Mouse (Mus musculus) liver, adult (tissue): ENCODE data around the gene Troap.

Source experiments
- GATA4 ChIP-seq: IDR thresholded peaks from 2 replicates; pipeline ENCODE4 v1.6.1; 2014; ENCODE audit warnings: mild to moderate bottlenecking, low read length; ENCODE audit not compliant: insufficient replicate concordance

Troap gene

DNA sequence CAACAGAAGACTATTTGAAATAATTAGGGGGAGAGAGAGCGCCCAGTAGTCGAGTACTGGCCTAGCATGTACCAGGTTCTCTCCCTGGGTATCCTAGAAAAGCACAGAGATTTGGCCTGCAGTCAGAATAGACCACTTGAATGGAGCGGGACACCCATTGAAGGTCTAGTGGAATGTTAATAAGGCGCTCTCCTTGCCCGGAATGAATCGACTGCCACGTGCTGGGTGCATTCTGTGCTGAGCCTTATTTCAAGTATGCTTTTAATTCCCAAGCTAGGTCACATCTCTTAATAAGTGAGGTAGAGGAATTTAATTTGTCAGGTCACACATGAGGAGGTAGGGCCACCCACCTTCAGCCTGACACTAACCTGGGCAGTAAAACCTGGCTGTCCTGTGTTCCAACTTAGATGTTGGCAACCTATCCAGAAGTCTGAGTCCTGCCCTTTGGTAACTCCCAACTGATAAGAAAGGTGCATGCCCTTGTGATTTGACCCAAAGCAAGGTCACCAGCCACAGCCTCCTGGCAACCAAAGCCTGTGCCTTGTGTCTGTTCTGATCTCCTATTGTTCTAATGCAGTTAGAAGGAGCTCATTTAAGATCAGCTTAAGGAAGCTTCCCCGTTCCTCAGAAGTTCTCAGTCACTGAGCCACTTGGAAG is 38.0 kb upstream of the Troap start:
- peak; percentile 99 for TF ChIP-seq GATA4

DNA sequence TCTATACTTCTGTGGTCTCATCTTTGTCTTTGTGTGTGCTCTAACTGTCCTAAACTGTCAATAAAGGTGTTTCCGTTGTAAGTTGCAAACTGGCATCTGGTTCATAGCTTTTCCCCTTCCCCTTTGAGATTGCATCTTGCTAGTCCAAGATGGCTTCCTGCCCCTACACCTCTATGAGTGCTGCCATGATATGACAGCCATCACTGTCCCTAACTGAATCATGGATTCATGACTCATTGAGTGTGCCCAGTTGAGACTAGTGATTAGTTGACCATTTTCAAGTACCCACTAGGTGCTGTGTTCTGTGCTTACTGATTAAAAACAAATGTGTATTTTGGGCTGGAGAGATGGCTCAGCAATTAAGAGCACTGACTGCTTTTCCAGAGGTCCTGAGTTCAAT is 36.4 kb upstream of the Troap start:
- TF ChIP-seq GATA4, result no peak

DNA sequence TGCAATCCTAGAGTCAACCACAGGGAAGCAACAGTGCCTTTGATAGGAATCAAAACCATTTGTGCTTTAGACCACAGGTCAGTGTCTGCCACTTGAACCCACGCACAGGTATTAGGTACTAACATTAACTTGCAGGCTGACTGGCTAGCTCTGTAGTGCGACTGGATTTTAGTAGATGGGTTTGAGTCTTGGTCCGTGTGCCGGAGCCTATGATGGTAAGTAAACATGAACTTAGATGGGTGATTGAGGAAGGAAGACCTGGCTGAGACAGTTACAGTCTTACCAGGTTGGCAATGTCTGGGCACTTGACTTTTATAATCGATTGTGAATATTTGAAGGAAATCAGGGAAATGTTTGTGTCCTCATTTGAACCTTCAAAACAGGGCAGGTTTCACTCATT is 35.6 kb upstream of the Troap start:
- TF ChIP-seq GATA4, result no peak

DNA sequence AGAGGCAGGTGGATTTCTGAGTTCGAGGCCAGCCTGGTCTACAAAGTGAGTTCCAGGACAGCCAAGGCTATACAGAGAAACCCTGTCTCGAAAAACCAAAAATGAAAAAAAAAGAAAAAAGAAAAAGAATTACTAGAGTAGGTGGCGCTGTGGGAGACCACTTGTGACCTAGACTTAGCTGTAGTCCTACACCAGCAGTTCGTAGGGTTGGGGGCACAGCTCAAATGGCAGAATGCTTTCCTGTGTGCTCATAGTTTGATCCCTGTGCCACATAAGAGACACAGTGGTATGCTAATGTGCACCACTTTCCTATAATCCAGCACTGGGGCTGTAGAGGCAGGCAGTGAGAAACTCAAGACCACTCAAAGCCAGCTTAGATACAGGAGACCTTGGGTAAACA is 35.1 kb upstream of the Troap start:
- no peak for TF ChIP-seq GATA4

DNA sequence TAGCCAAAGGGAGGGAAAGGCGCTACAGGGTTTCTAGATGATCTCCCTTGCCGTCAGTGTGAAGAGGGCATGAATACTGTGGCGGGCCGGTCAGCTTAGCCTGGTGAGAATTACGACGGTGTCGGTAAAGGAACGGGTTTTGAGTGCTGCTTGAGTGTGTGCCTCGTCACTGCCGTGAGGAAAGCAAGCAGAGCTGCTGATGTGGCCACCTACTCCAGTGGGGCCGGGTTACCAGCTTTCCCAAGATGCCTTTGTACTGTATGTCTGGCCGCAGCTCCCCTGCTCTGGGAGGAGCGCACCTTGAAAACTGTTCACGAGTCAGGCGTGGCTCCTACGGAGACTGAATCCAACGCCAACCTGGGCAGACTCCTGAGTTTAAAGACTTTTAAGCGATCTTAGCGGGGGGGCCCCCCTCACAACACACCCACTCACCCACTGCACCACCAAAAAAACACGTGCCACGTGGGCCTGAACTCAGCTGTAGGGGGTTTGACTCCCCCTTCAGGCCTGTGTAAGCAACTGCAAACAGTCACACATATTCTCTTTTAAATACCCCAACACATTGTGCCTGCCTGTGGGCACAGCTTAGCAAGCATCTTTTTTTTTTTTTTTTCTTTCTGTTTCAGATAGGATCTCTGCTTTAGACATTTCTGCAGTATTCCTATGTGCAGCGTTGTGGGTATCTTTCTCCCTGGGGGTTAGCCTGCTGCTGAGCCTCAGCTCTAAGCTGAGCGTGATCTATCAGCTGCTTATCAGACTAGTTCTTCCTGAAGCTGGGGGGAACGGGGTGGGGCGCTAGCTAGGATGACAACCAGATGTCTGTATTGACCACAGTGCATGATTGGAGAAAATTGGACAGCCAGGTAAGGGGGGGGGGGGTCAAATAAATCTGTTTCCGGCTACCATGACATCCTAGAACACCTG is 34.1 kb upstream of the Troap start:
- no peak for TF ChIP-seq GATA4

DNA sequence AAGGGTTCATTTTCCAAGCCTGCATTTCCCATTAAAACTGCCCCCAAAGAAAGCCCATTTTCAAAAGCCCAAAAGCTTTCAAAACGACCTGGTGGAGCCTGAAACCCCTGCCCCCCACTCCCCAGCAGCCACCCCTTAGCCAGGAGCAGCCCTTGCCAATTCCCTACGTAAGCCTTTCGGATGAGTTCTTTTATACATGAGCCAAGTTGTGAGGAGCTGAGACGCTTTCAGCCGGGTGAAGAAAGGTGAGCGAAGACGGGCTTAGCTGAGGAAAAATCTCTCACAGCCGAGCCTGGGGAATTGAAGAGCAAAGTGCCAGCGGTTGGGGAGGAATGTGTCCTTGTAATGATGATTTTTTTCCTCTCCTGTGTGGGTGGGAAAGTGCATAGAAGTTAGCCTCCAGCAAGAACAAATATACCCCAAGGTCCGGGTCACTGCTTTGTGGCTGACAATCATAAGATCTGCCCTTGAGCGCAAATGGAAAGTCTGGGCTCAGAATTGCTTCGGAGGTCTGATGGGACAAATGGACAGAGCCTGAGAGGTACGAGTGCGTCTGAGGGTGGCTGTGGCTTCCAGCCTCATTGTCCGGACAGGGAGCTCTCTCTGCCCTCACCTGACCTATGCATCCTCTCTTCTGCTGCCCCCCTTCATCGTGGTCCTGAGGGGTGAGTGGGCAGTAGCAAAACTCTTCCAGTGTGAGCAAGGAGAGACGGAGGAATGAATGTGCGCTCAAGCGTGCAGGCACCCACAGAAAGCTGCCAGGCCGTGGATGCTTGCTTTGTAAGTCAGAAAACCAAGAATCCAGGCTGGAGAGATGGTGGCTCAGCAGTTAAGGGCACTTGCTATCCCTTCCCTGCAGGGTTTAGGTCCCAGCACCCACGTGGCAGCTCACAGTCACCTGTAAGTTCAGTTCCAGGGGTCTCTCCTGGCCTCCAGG is 33.2 kb upstream of the Troap start:
- no peak for TF ChIP-seq GATA4

DNA sequence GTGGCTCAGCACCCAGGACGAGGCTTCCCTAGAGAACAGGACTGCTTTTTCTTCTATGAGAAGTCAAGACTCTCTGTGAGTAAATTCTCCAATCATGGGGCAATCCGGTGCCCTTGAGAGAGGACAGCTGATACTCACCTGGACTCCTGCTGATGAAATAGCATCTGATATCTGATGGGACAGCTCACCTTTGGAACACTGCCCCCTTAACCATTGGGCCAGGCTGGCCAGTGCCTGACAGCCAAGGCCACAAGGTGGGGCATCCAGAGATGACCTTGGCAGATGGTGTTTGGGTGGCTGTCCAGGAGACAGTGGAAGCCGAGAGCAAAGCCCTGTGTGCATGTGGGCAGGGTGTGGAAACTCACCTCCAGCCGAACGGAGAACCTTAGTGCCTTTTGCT is 32.0 kb upstream of the Troap start:
- peak; percentile 98; the same call in 1 of the 2 replicates for TF ChIP-seq GATA4

DNA sequence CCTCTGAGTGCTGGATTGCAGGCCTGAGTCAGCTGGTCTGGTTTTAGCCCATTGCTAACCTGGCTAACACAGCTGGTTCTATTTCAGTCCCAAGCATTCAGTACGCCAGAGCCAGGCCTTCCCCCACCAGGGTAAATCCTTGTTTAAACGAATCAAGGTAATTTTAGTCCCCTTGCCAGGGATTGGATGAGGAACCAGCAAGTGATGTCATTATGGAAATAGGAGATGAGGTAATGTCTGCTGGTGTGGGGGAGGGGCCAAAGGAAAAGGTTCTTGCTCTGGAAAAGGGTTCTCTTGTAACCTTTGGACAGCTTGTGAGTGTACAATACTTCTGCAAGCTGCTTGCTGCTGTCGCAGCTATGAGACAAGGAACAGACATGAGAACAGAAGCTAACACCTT is 29.5 kb upstream of the Troap start:
- TF ChIP-seq GATA4, result no peak

DNA sequence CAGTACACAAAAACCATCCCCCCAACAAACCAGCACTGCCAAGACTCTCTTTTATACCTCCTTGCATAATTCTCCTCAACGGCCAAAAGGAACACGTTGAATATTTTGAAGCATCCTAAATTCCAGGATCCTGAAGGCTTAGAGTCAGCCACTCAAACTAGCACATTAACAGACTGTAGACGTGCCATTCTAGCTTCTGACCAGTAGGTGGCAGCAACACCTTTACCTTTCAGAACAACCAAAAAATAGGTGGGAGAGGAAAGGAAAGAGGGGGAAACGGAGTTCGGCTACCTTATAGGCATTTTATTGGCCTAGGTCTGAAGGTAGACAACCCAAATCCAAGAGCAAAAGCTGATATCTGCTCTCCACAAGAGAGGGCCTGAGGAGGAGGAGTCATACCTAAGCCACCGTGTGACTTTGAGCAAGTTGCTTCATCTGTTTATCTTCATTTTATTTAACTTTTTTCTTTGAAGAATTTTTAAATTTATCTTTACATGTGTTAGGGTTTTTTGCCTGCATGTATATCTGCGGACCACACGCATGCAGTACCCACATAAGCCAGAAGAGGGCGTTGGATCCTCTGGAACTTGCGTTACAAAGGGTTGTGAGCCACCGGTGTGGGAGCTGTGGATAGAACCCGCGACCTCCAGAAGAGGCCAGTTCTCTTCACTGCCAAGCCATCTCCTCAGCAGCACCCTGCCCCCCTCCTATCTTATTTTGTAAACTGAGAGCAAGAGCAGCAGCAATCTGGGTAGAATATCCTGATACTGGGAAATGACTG is 24.7 kb upstream of the Troap start:
- TF ChIP-seq GATA4, result no peak

DNA sequence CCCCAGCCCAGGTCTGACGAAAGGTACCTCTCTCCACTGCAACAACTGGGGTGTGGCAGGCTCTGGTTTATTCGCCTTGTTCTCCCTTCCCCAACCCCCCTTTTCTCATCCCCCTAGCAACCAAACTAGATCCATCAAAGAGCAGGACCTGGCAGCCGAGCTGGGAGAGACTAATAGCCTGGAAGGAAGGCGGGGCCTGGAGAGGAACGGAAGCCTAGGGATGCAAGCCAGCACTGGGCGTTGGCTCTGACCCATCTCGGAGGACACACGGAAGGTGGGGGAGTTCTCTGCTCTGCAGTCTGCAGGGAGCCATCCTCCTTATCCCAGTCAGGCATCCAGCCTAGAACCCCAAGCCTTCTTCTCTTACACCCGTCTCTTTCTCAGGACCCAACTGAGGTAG is 21.0 kb upstream of the Troap start:
- no peak for TF ChIP-seq GATA4

DNA sequence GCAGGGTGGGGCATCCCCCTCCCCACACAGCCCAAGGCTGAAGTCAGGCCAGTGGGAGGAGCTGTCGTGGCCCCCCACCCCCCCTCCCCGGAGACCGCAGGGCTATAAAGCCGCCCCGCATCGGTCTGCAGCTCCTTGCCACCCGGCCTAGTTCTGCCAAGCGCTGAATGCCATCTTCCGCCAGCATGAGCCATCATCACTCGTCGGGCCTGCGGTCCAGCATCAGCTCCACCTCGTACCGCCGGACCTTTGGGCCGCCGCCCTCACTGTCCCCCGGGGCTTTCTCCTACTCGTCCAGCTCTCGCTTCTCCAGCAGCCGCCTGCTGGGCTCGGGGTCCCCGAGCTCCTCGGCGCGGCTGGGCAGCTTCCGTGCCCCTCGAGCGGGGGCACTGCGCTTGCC is 19.3 kb upstream of the Troap start, which contains the start of gene Prph:
Gene Prph, plus strand, starts transcription at position 135 of the 400 bp plus-strand sequence.
- TF ChIP-seq GATA4, result no peak

DNA sequence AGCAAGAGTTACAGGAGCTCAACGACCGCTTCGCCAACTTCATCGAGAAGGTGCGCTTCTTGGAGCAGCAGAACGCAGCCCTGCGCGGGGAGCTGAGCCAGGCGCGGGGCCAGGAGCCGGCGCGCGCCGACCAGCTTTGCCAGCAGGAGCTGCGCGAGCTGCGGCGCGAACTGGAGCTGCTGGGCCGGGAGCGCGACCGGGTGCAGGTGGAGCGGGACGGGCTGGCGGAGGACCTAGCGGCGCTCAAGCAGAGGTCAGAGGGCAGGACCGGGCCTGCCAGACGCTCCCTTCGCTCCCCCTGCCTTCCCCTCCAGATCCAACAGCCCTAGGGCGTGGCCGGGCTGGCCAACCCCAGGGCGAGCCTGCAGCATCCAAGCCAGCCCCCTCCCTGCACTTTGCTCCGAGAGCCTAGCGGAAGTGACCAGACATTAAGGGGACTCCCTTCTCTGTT is 18.8 kb upstream of the Troap start:
- TF ChIP-seq GATA4, result no peak

DNA sequence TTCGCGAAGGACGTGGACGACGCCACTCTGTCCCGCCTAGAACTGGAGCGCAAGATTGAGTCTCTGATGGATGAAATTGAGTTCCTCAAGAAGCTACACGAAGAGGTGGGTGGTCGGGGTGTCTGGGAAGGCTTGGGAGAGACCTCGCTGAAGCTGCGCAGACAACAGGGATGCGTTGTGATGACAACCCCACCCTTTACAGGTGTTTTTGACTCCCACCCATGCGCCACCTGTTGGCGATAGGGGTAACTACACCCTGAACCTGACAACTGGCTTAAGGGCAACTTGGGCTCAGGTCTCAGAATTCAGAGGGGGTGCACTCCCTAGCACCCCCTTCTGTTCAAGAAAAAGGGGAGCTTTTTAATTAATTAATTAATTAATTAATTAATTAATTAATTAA is 18.0 kb upstream of the Troap start:
- TF ChIP-seq GATA4, result no peak

DNA sequence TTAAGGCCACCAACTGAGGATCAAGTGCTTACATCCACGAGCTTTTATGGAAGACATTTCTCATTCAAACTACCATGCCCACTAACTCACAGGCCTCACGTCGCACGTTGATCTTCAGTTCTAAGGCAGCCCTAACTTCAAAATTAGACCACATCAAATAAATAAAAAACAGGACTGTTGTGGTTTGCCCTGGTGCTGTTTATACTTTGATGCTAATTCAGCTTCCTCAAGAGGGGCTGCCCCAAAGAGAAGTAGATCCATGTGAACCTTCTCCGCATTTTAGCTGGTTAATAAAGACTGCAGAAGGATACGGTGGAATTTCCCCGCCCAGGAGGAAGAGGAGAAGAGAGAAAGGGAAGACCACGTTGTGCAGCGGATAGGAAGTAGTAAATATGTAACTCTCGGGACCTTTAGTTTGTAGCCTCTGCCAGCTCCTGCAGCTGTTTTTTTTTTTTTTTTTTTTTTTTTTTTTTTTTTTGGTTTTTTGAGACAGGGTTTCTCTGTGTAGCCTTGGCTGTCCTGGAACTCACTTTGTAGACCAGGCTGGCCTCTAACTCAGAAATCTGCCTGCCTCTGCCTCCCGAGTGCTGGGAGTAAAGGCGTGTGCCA is 8.7 kb upstream of the Troap start:
- TF ChIP-seq GATA4, result no peak
